Comparison of ENCODE assay signal across 11 mouse cellular contexts in genomic region chr10:62189910-62190309, GRCm38 (mm10). TPM values are rescaled to one million over a fixed set of nuclear protein-coding genes. Genes with fewer than 3 reads are reported as not detected.
DNase-seq lines count a peak whose midpoint lies in the region; ATAC-seq lines count a peak whose summit lies in the region.
"Had no signal": no experiment of that assay in that cellular context is flagged by ENCODE, and none has a peak within 500 bp of the region (broad histone marks: within the 10 kb centered on the region; RNA-seq: fewer than 3 reads in every experiment).

No protein-coding gene starts in this region.

- DNase-seq in adrenal gland, adult (ENCODE audit: inconsistent age in 2 of 2, low spot score in 1 of 2), result peak; percentile 39 to 50
- DNase-seq in adrenal gland, postnatal 4 days (ENCODE audit: low spot score in 2 of 2), result no peak
- peak; percentile 57 for DNase-seq in urinary bladder, postnatal 14 days (ENCODE audit: low spot score)
- no peak for DNase-seq in urinary bladder, postnatal 25 days (ENCODE audit: low spot score)
- DNase-seq in lung, postnatal 36 days, result peak; percentile 73
- no peak for DNase-seq in heart, postnatal 36 days
- DNase-seq in gastrocnemius, postnatal 14 days, result no peak
- DNase-seq: heart, adult 18-20 months; right cerebral cortex, postnatal 14 days had no signal

- no peak for ATAC-seq in neural tube, embryonic 15.5 days (ENCODE audit: low FRiP score)

- 0 out of 2 replicates have a peak, but pooled peaks cover 5% of the 10 kb centered on the region for H3K4me1 ChIP-seq in neural tube, embryonic 15.5 days

- H3K36me3 ChIP-seq in neural tube, embryonic 15.5 days, result no peaks in the 10 kb centered on the region

- no peak overlapping the region for H3K4me2 ChIP-seq in neural tube, embryonic 15.5 days

- H3K27ac ChIP-seq in neural tube, embryonic 15.5 days (replicated peaks), result no peak overlapping the region

- peaks cover 4% of the 10 kb centered on the region for H3K27me3 ChIP-seq in neural tube, embryonic 15.5 days (replicated peaks)

- no peaks in the 10 kb centered on the region for H3K9me3 ChIP-seq in neural tube, embryonic 15.5 days (replicated peaks)

- H3K4me3 ChIP-seq in neural tube, embryonic 15.5 days (replicated peaks), result no peak overlapping the region

- 81% methylated on average over 4 of the region's 4 CpGs for WGBS in neural tube, embryonic 15.5 days

- no peak overlapping the region for H3K9ac ChIP-seq in neural tube, embryonic 15.5 days (replicated peaks)

- intact Hi-C loops in heart, postnatal 36 days (cut with DNase I), result no loop called here
- intact Hi-C loops in gastrocnemius, postnatal 14 days (cut with DNase I; ENCODE audit: low total_unique reads), result loop anchor here (5.0 to 10.0 kb wide), 3 partner anchors 37 to 355 kb away; no protein-coding TSS in a partner anchor

RNA-seq across cellular contexts. Expression of gene Tspan15, which starts 41.1 kb away (rescaled TPM):
- 10 to 100 TPM; 29.4 to 37.0 TPM for total RNA-seq in adrenal gland, postnatal 4 days (2021)
- 16.6 and 22.8 TPM in 2 replicates for polyA plus RNA-seq in neural tube, embryonic 15.5 days (2015; fragmentation: Nextera tagmentation; extraction: Ambion mirVana)
- 1 to 10 TPM; 7.3 to 8.2 TPM for total RNA-seq in heart, postnatal 36 days (2021)
- total RNA-seq in gastrocnemius, postnatal 14 days (2021), result 10 to 100 TPM; 11.4 TPM

RNA-seq across cellular contexts. Expression of gene Fam241b, which starts 46.2 kb away (rescaled TPM):
- total RNA-seq in adrenal gland, postnatal 4 days (2021), result 1 to 10 TPM; 5.2 to 6.0 TPM
- polyA plus RNA-seq in neural tube, embryonic 15.5 days (2015; fragmentation: Nextera tagmentation; extraction: Ambion mirVana), result 114 and 139 TPM in 2 replicates
- total RNA-seq in heart, postnatal 36 days (2021), result 1 to 10 TPM; 1.7 to 2.6 TPM
- total RNA-seq in gastrocnemius, postnatal 14 days (2021), result 1 to 10 TPM in 1 of 2 experiments, under 1 TPM in 1; 0.38 to 1.4 TPM

RNA-seq across cellular contexts. Expression of gene Neurog3, which starts 57.0 kb away (rescaled TPM):
- total RNA-seq in adrenal gland, postnatal 4 days (2021), result not detected
- 0.35 and 0.68 TPM in 2 replicates for polyA plus RNA-seq in neural tube, embryonic 15.5 days (2015; fragmentation: Nextera tagmentation; extraction: Ambion mirVana)
- total RNA-seq in heart, postnatal 36 days (2021), result not detected
- not detected for total RNA-seq in gastrocnemius, postnatal 14 days (2021)
- total RNA-seq: heart, adult 18-20 months; left cerebral cortex, postnatal 36 days had no signal

Comparison
In these comparisons a context has a peak if more than half of its experiments do, and no peak if none do; other contexts are left out.
1. DNase-seq: peak in adrenal gland, adult (2 of 2), urinary bladder, postnatal 14 days (single experiment) and lung, postnatal 36 days (single experiment); none in adrenal gland, postnatal 4 days (0 of 2), urinary bladder, postnatal 25 days (single experiment), heart, postnatal 36 days (0 of 2) and gastrocnemius, postnatal 14 days (single experiment).